Mouse (Mus musculus) yolk sac, embryonic 10.5 days (tissue): ENCODE measurements at regions not wholly inside any gene's neighbourhood (a gene's known extent, or its start where the extent isn't known, plus 50 kb on each side); places are given as distances from the start of the nearest gene placed in this dataset.

Experiments used
- DNase-seq: peaks from one replicate; pipeline ENCODE4 v3.0.0-alpha.2; 2017; ENCODE audit warnings: low spot score

- DNase-seq, result peak; percentile 94
These were observed 58.8 kb upstream of the Barx2 start for GRCm38 (mm10) chr9:31971801-31972628.

- DNase-seq, result no peak
These were observed 59.3 kb upstream of the Barx2 start for GRCm38 (mm10) chr9:31972629-31972993.

- no peak for DNase-seq
These were observed 62.9 kb upstream of the Barx2 start for GRCm38 (mm10) chr9:31976191-31976590.

- no peak for DNase-seq
These were observed 64.8 kb upstream of the Barx2 start for GRCm38 (mm10) chr9:31978071-31978470.

GRCm38 (mm10) chr9:31979211-31979610 is 65.9 kb upstream of the Barx2 start:
- no peak for DNase-seq

- no peak for DNase-seq
These were observed 67.2 kb upstream of the Barx2 start for GRCm38 (mm10) chr9:31980459-31980858.

- DNase-seq, result no peak
These were observed 70.7 kb upstream of the Barx2 start for GRCm38 (mm10) chr9:31983759-31984586.

GRCm38 (mm10) chr9:31988826-31989225 is 75.6 kb upstream of the Barx2 start:
- DNase-seq, result no peak

- no peak for DNase-seq
These were observed 76.5 kb upstream of the Barx2 start for GRCm38 (mm10) chr9:31989581-31990360.

- DNase-seq, result no peak
These were observed 77.2 kb upstream of the Barx2 start for GRCm38 (mm10) chr9:31990456-31990855.

GRCm38 (mm10) chr9:31993631-31994601 is 80.7 kb upstream of the Barx2 start:
- peak; percentile 46 for DNase-seq

GRCm38 (mm10) chr9:31995101-31995500 is 81.8 kb upstream of the Barx2 start:
- DNase-seq, result no peak

GRCm38 (mm10) chr9:31995700-31996099 is 82.4 kb upstream of the Barx2 start:
- peak; percentile 32 for DNase-seq

- peak; percentile 74 for DNase-seq
These were observed 83.4 kb upstream of the Barx2 start for GRCm38 (mm10) chr9:31996466-31997177.

GRCm38 (mm10) chr9:31997178-31998097 is 84.2 kb upstream of the Barx2 start:
- DNase-seq, result peak; percentile 55

- DNase-seq, result no peak
These were observed 85.4 kb upstream of the Barx2 start for GRCm38 (mm10) chr9:31998488-31999280.

- DNase-seq, result peak; percentile 53
These were observed 86.5 kb upstream of the Barx2 start for GRCm38 (mm10) chr9:31999760-32000159.

- no peak for DNase-seq
These were observed 89.7 kb upstream of the Barx2 start for GRCm38 (mm10) chr9:32002924-32003323.

GRCm38 (mm10) chr9:32003730-32004129 is 90.5 kb upstream of the Barx2 start:
- no peak for DNase-seq
